Mouse (Mus musculus) duodenum, adult 2 months (tissue): ENCODE results near the gene Gm12248. TPM values are rescaled to one million over a fixed set of nuclear protein-coding genes. Genes with fewer than 3 reads are reported as not detected.

ENCODE experiments used
- polyA plus RNA-seq: library from polyadenylated mRNA; depleted of rRNA; stranded (reverse); fragments of >200 nt; gene quantifications from 2 replicates; pipeline ENCODE4 v1.2.3, GENCODE M21; 2012; ENCODE audit warnings: low replicate concordance; rRNA removed

Gene Gm12248
- polyA plus RNA-seq = 0.41 TPM in 1 of 2 replicates, not detected in the other

DNA sequence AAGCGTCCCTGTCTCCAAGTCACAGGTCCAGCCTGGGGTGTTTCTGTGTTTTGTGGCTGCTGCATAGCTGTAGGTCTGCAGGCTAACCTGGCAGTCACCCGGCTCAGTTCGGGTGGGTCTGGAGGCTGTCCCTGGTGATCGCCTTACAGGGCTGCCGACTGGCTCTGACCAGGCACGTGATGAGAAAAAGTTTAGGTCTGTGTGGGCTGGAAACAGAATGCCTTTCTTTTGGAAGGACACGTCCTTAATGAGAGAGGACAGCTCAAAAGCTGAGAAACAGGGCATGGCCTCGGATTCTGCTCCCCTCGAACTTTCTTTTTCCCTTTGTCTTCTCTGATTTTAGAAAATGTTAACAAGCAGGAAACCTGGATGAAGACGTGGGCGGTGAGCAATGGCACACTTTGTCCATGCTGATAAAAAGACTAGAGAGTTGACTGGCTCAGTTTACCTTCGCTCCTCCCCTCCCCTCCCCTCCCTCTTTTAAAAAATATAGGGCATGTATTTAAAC, at the start of gene Gm12248:
Gm12248 (minus strand) TSS at position 114 of the 508 bp plus-strand sequence.

DNA sequence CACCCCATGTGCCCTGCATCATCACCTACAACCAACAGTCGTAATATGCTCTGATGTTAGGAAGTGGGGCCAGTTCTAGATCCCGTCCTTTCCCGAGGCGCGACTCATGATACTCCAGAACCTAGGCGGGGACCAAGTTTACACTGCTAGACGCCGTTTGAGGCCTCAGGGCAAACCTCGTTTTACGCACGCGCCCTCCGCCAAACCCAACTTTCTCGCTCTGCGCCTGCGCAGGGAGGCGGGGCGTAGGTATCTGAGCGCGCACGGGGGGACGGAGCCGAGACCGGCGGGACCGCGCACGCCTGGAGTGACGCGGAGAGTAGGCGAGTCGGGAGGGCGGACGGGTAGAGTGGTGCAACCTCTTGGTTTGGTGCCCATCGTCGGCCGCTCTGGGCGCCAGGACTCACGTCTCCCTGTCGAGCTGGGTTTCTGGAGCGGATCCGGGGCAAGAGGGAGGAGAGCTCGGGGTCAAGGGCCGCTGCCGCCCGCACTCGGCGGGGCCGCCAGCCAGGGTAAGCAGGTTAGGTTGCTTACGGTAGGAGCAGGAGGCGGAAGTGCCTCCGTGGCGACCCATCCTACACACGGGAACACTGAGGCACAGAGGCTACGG, 10.9 kb upstream of the Gm12248 start, which contains the start of gene Cnot8:
Cnot8 (plus strand) TSS at position 457 of the 610 bp plus-strand sequence.

Other genes with a start within 250 kb of the Gm12248 start
- 20.1 and 24.5 TPM in 2 replicates for gene Larp1, start 84.1 kb downstream of the Gm12248 start, polyA plus RNA-seq
- 16.8 and 20.5 TPM in 2 replicates for gene Cnot8, start 11.0 kb upstream of the Gm12248 start, polyA plus RNA-seq
- 2.5 and 3.2 TPM in 2 replicates for gene Gemin5, start 75.4 kb upstream of the Gm12248 start, polyA plus RNA-seq
- 14.3 and 34.9 TPM in 2 replicates for gene Mrpl22, start 78.5 kb upstream of the Gm12248 start, polyA plus RNA-seq
- gene Igtp, start 106.4 kb upstream of the Gm12248 start, polyA plus RNA-seq = 7.0 and 18.1 TPM in 2 replicates
- gene Irgm2, start 106.5 kb upstream of the Gm12248 start, polyA plus RNA-seq = 4.8 and 9.8 TPM in 2 replicates
- 0.23 and 0.36 TPM in 2 replicates for gene 4930438A08Rik, start 181.7 kb upstream of the Gm12248 start, polyA plus RNA-seq
- gene Zfp692, start 213.9 kb upstream of the Gm12248 start, polyA plus RNA-seq = 16.8 and 30.1 TPM in 2 replicates
- 15.2 and 25.8 TPM in 2 replicates for gene Zfp672, start 237.2 kb upstream of the Gm12248 start, polyA plus RNA-seq
- 24.8 and 27.7 TPM in 2 replicates for gene Sh3bp5l, start 237.6 kb upstream of the Gm12248 start, polyA plus RNA-seq